Mouse (Mus musculus) skeletal muscle tissue, adult 2 months (tissue): ENCODE data around the gene Nebl.
A peak's percentile ranks its signal among the peaks of the same experiment; 100 is the strongest.

Experiments
- DNase-seq: peaks from one replicate; pipeline ENCODE4 v3.0.0-alpha.2; 2012; ENCODE audit warnings: low read depth, low spot score

Nebl gene

GRCm38 (mm10) chr2:17640861-17641260, 90.4 kb downstream of the Nebl start:
- DNase-seq = no peak

DNA sequence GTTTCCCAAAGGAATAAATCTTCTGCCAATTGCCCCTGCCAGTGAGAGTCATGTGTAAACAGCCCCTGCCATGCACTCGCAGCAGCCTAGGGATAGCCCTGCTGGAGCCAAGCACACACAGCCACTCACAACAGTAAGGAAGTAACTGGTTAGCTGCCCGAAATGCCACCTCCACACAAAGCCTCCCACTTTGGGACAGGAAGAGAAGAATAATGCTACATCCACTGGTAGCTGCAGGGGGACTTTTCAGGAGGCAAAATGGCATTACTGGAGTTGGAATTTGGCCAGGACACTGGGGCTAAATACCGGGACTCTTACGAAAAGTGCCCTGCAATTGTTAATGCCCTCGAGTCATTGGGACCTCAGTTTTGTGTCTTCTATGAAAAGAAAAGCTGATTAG, 92.6 kb downstream of the Nebl start:
- no peak for DNase-seq

- DNase-seq = no peak
Observed at GRCm38 (mm10) chr2:17623931-17624330, 107.3 kb downstream of the Nebl start.

GRCm38 (mm10) chr2:17610259-17610658, 121.0 kb downstream of the Nebl start:
- peak; percentile 2 for DNase-seq

DNA sequence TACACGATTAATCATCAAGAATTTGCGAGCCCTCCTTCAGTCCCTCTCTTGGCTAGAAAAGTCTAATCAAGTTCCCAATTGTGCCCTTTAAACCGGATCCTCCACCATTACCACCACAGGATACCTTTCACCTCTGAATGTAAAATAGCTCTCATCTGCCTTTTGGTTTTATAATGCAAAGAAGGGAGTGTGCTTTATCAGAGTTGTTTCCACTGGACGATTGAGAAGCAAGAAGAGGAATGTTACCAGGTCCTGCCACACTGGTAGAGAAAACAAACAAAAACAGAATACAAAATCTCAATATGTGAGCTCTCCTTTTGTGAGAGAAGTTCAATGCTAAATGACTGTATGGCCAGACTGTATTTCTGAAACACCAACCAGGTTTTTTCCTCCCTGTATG, 127.7 kb downstream of the Nebl start:
- no peak for DNase-seq

GRCm38 (mm10) chr2:17600652-17601051, 130.6 kb downstream of the Nebl start:
- DNase-seq = no peak

DNA sequence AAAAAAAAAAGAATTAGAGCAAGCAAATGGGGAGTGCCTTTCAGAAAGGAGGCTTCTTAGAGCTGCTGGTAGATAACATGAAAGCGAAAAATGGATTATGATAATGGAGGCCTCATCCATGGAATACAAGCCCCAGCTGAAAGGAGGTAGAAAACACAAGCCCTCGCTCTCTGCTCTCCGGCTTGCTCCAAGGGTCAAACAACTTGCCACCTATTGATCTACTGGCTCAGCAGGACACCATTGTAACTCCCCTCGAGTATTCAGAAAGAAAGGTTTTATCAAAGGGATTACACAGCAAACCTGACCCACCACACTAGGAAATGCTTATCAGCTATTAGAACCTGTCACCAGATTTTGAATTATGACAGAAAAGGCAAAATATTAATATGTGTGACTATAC, 131.4 kb downstream of the Nebl start:
- DNase-seq = no peak

- no peak for DNase-seq
Observed at GRCm38 (mm10) chr2:17597932-17598331, 133.3 kb downstream of the Nebl start.

DNA sequence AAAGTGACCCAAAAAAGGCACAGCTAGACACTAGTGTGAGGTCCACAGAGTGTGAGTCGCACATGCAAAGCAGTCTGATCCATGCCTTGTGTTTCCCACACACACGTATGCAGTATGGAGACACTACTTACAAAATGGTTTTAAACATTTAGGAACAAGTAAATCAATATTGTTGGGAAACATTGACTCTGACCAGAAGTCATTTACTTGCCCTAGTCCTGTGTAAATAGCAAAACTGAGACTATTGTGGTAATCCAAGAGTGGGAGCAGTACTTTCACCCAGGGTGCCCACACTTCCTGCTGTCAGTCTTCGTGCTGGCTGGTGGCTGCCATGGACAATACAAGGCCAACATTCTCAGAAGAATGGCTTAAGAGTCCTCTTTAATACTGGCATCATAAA, 141.6 kb downstream of the Nebl start:
- DNase-seq = no peak

- no peak for DNase-seq
Observed at GRCm38 (mm10) chr2:17585329-17585992, 145.8 kb downstream of the Nebl start.

GRCm38 (mm10) chr2:17575648-17576047, 155.6 kb downstream of the Nebl start:
- DNase-seq = no peak

DNA sequence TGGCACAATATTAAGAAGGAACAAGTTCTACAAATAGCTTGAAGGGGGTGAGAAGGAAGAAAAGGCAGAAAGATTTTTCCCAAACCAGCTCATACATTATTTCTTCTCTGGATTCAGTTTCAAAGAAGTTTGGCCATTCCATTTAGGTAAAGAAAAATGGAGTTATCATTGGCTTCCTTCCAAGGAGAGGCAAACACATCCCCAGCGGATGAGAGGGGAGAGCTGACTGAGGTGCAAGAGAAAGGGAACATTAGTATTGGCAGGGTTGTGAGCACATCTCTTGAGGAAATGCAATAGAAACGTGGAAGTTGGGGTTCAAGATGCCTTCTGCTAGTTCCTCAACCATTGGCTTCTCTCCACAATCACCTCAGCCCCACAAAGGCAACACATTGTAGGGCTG, 159.5 kb downstream of the Nebl start:
- no peak for DNase-seq

DNA sequence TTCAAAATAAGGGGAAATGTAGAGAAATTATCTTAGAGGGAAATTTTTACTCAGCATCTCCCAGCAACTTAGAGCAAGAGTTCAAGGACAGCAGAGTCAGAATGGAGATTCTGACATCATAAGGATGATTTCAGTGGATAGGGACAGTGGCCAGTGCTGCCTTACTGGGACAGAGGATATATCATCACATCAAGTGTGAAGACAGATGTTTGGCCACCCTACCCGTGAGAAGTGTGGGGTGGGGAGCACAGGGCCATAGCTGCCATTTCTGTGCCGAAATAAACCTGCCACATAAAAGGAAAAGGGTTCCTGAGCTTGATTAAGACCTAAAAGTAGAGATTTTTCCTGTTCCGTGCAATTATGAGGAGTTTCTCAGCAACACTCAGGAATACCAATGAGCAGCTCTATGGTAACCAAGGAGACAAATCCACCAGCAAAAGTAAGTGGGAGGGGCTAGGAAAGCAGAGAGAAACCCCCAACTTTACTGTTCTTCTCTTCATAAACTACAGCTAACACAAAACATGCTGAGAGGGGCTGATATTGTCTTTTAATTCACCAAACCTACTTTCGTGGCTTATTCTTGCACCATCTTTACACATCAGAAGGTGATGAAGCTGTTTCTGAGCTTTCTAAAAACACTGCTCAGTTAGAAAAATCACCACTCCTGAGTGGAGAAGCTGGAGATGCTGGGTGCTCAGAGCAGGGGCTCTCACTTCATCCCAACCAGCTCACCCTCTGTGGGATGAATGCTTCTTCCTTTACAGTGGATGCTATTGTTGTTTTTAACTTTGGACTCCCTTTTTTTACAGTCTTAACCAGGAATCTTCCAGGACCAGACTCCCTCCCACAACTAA, 172.1 kb downstream of the Nebl start:
- no peak for DNase-seq

DNA sequence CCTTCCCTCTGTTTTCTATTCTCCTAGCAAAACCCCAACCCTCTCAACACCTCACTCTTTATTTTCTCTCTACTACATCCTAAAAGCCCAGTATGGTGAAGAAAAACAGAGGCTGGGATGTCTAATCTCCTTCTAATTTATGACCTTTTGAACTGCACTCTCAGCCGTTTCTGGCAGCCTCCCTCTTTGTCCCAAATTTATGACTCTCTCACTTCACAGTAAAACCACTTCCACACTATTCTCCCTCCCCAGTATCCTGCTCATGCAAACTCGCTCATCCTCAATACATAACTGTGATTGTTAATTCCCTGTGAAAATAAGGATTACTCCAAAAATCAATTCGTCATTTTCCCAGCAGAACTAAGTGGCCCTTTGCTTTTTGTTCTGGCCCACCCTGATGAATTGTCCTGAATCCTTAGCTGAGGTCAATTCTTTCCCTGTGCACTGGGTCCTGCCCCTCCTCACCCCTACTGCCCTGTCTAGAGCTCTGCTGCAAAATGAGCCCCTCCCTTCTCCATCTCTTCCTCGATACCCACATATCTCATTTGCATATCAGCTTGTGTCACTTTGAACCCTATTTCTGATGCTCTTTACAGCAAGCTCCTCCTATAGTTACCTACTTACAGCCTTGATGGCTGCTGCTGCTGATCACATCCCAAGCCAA, 181.2 kb downstream of the Nebl start:
- DNase-seq = no peak

DNA sequence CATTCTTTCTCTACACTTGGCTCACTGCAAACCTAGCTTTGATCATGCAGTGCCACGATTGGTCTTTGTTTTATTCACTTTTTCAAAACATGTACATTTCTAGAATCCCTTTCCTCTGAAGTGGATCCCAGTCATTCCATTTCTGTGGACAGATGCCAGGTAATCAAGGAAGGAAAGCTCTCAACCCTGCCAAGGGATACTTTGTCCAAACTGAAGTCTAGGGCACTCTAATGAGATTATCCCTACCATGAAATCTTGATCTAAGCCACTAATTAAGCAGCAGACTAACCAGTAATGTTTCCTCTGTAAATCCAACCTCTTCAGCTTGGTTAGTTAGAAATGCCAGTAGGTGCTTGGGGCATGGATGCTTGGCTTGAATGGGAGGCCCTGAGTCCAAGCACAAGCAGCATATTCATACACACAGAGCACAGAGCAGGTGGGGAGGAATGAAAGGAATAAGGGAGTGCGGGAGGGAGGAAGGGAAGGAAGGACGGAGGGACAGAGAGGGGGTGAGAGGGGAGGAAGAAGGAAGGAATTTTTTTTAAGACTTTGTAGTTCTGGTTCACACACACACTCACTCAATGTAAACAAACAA, 184.8 kb downstream of the Nebl start:
- no peak for DNase-seq

GRCm38 (mm10) chr2:17539737-17540136, 191.5 kb downstream of the Nebl start:
- DNase-seq = no peak

DNA sequence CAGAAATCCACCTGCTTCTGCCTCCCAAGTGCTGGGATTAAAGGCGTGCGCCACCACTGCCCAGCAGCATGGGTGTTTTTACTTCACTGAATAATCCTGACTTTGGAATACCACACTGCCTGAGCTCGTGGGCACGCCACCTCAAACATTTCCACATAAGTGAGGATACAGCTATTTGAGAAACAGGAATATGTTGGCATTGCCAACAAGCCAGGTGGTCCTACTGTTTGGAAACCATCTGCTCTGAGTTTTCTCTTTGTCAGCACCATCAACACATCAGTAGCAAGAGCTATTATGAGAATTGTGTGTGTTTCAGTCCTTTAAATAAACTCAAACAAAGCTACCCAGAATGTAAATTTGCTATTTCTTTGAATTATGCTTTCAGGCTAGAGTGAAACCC, 192.8 kb downstream of the Nebl start:
- DNase-seq = no peak

DNA sequence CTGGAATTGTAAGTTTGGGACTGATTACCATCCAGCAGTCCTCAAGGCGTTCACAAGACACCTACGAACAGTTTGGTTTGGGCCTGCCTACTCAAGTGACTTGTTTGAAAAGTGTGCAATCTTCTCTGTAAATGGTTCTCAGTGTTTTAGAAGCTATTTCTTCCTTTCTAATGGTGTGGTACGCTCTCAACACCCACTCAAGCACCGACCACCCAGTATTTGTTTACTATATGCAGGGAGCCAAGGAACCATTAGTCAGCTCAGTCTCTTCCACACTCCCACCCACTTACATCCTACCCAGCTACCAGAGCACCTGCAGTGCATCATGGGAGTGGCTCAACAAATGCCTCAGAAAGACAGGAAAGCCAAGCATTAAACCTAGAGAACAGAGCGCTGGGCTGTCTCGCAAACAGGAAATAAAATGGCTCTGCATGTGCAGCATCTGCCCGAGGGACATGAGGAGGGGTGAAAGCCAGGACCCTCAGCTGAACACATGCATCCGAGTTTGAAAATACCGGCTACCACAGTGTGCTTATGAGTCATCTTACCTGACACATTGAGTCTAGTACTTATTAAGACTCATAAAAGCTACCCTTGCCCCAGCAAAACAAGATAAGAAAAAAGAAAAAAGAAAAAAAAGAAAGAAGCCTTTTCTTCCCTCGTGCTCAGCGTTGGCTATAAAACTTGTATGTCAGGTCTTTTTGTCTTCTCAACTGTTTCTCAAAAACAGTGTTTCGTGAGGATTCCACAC, 199.7 kb downstream of the Nebl start:
- no peak for DNase-seq

- no peak for DNase-seq
Observed at GRCm38 (mm10) chr2:17525739-17526526, 205.3 kb downstream of the Nebl start.

DNA sequence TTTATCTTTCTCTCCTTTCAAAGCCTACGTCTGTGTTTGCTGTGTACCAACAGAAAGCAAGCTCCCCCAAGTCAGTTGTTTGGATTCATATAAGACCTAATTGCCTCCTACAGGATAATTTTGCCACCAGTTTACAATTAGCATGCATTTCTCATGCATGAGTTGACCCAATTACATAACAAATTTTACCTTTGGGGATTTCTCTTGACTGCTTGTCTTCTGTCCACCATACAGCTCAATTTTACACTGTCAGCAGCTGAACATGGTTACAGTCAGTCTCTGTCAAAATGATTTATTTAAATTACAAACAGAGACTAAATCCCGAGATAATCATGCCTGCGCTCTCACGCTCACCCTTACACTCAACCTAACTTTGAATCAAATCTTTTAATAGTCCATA, 206.1 kb downstream of the Nebl start:
- DNase-seq = no peak
